21 mouse cellular contexts compared by ENCODE assay signal in genomic region chr7:98957111-98957741, GRCm38 (mm10).
DNase-seq lines count a peak whose midpoint lies in the region; ATAC-seq and TF ChIP-seq lines count a peak whose summit lies in the region.
"Had no signal": no experiment of that assay in that cellular context is flagged by ENCODE, and none has a peak within 500 bp of the region (broad histone marks: within the 10 kb centered on the region; RNA-seq: fewer than 3 reads in every experiment).

No protein-coding gene starts in this region.

- H3K36me3 ChIP-seq in limb, embryonic 14.5 days (ENCODE audit: control insufficient read depth, insufficient read depth, low read length), result no peaks in the 10 kb centered on the region
- H3K36me3 ChIP-seq: heart, embryonic 10.5 days; liver, embryonic 13.5 days; midbrain, embryonic 13.5 days had no signal

- H3K27ac ChIP-seq in limb, embryonic 14.5 days (replicated peaks; ENCODE audit: low read depth, low read length), result no peak overlapping the region
- H3K27ac ChIP-seq: forebrain, embryonic 13.5 days; hindbrain, postnatal 0 days; left cerebral cortex, adult 2 months; liver, embryonic 13.5 days; midbrain, embryonic 13.5 days had no signal

- H3K9ac ChIP-seq in limb, embryonic 14.5 days (ENCODE audit: low read depth, low read length, severe bottlenecking), result no peak overlapping the region
- H3K9ac ChIP-seq: forebrain, embryonic 13.5 days; liver, embryonic 13.5 days; midbrain, embryonic 13.5 days had no signal

- H3K9me3 ChIP-seq in limb, embryonic 14.5 days (ENCODE audit: control insufficient read depth, low read length), result no peaks in the 10 kb centered on the region
- H3K9me3 ChIP-seq: forebrain, embryonic 13.5 days; heart, embryonic 10.5 days; liver, embryonic 13.5 days; midbrain, embryonic 13.5 days had no signal

- H3K4me2 ChIP-seq in limb, embryonic 14.5 days (replicated peaks; ENCODE audit: low read depth, low read length, severe bottlenecking), result 0 out of 2 replicates have a peak overlapping the region, but pooled peaks have one; percentile 1
- H3K4me2 ChIP-seq: forebrain, embryonic 13.5 days; liver, embryonic 13.5 days; midbrain, embryonic 13.5 days had no signal

- peaks cover 52% of the 10 kb centered on the region for H3K4me1 ChIP-seq in limb, embryonic 14.5 days (ENCODE audit: control insufficient read depth, insufficient read depth, low read length)
- H3K4me1 ChIP-seq: liver, embryonic 13.5 days had no signal

- 21% methylated on average over 8 of the region's 8 CpGs for WGBS in limb, embryonic 14.5 days

- no peak overlapping the region for H3K4me3 ChIP-seq in limb, embryonic 14.5 days (replicated peaks; ENCODE audit: low read length)
- H3K4me3 ChIP-seq: forebrain, embryonic 13.5 days; heart, embryonic 10.5 days; left cerebral cortex, adult 2 months; liver, embryonic 13.5 days; midbrain, embryonic 13.5 days had no signal

- ATAC-seq in limb, embryonic 14.5 days (ENCODE audit: low FRiP score, low read depth), result peak; percentile 82
- ATAC-seq: forebrain, embryonic 13.5 days; hindbrain, postnatal 0 days; midbrain, embryonic 13.5 days had no signal

- H3K27me3 ChIP-seq in limb, embryonic 14.5 days (ENCODE audit: control insufficient read depth, insufficient read depth, low read length), result peaks cover 14% of the 10 kb centered on the region; the same call in 1 of the 2 replicates
- H3K27me3 ChIP-seq: forebrain, embryonic 13.5 days; liver, embryonic 13.5 days; midbrain, embryonic 13.5 days had no signal

- TF ChIP-seq POLR2A in limb, embryonic 14.5 days (IDR thresholded peaks at IDR 0.05; ENCODE audit: borderline replicate concordance, extremely low read depth, insufficient read depth, insufficient read length), result no peak

- peak; percentile 69 for DNase-seq in embryo, embryonic 10.5 days (ENCODE audit: low spot score)
- no peak for DNase-seq in embryo, embryonic 10 days (ENCODE audit: low spot score)
- DNase-seq in NIH3T3 (ENCODE audit: low read depth), result peak; percentile 34
- peak; percentile 95 for DNase-seq in forelimb bud, embryonic 11.5 days (ENCODE audit: low read depth, low spot score)
- peak; percentile 94 for DNase-seq in limb, embryonic 14.5 days (ENCODE audit: low spot score)
- DNase-seq in right cerebral cortex, postnatal 36 days (ENCODE audit: low spot score in 2 of 2), result no peak
- DNase-seq in frontal cortex, postnatal 36 days (ENCODE audit: low spot score in 2 of 2), result no peak
- DNase-seq: adrenal gland, postnatal 14 days; cerebellum, adult 8-10 months; kidney, adult 18-20 months; kidney, postnatal 10 days; liver, embryonic 13.5 days; lung, adult 2 months; lung, postnatal 14 days; right cerebral cortex, postnatal 25 days; thymus, postnatal 25 days had no signal

Comparison
In these comparisons a context has a peak if more than half of its experiments do, and no peak if none do; other contexts are left out.
1. DNase-seq: peak in embryo, embryonic 10.5 days (single experiment), NIH3T3 (single experiment), forelimb bud, embryonic 11.5 days (single experiment) and limb, embryonic 14.5 days (single experiment); none in embryo, embryonic 10 days (single experiment), right cerebral cortex, postnatal 36 days (0 of 2) and frontal cortex, postnatal 36 days (0 of 2).